Mouse (Mus musculus): Measurements from ENCODE around the gene Wfdc15a.

Gene Wfdc15a

GRCm38 (mm10) chr2:164175850-164176249, 24.1 kb downstream of the Wfdc15a start:
- DNase-seq, result no peak

- DNase-seq, result no peak
Measured at GRCm38 (mm10) chr2:164174649-164175395, 25.1 kb downstream of the Wfdc15a start.

- no peak for DNase-seq
Measured at GRCm38 (mm10) chr2:164173394-164173793, 26.5 kb downstream of the Wfdc15a start.

DNA sequence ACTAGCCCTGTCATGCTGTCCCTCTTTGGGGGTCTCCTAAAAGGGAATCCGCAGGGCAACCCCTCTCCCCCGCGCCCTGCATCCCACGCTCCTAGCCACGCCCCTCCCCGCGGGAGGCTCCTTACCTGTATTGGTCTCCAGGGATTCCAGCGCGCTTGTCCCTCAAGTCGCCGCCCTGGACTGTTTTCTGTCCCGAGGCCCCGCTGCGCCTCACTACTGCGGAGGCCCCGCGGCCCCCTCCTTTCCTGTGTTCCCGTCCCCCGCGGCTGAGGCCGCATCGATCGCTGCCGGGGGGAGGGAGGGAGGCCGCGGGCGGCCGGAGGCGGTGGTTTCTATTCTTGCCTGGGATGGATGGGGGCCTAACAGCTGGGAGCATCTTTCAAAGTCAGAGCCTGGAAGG, 29.0 kb downstream of the Wfdc15a start, which contains the start of gene Kcns1:
Kcns1 (minus strand) TSS at position 212 of the 400 bp plus-strand sequence.
- no peak for DNase-seq

DNA sequence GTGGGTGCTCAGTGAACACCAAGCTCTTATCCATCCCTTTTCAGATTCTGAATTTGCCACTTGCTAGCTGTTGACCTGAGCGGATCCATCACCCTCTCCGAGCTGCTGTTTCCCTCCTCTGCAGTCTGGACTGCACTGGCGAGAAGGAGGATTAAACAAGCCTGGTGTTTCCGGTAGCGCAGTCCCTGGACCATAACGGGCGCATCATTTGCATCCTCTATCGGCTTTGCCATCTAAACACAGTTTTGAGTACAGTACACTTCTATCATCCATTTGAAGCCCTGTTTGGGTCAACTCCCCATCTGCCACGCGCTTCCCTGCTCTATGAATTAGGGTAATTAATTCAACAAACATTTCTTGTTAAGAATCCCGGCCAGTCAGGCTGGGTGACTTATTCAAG, 29.6 kb downstream of the Wfdc15a start:
- DNase-seq, result no peak

- no peak for DNase-seq
Measured at GRCm38 (mm10) chr2:164168571-164168946, 31.4 kb downstream of the Wfdc15a start.

DNA sequence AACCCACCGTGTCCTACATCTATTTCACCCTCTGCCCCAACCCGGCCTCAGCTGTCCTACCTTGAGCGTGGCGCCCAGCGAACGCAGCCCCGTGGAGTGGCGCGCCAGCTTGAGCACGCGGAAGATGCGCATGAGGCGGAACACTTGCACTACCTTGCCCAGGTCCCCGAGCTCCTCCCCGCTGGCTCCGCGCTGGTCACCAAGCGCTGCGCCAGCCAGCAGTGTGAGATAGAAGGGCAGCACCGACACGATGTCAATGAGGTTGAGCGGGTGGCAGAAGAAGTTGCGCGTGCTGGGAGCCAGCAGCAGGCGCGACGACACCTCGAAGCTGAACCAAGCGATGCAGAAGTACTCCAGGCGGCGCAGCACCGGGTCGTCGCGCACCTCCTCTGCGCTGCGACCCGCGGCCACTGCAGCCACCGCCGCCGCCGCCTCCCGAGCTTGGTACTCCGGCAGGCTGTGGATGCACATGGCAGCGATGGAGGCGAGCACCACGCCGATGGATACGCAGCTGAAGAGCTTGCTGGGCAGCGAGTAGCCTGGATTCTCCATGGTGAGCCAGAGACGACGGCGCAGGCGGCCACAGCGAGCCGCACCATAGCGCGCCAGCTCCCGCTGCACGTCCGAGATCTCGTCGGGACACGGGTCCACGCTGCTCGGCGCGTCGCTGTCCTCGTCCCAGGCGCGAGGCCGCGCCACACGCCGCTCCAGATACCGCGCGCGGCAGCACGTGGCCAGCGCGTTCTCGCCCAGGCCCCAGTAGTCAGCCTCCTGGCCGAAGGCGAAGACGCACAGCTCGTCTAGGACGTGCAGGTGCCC, 32.0 kb downstream of the Wfdc15a start:
- DNase-seq, result no peak

DNA sequence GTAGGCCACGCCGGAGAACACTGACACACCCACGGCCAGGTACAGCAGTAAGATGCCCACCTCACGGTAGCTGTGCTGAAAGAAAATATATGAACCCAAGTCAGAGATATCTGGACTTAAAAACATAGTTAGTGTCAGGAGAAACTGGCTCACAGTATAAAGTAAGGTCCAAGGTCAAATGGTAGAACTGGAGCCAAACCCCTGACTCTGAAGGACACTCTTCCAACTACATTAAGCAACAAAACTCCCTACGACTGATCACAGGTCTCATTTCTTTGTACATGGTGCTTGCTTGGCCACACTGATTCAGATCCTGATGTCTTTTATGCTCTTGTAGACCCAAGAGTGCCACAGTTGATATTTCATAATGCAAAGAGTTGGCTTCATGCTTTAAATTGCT, 35.0 kb downstream of the Wfdc15a start:
- DNase-seq, result no peak

- no peak for DNase-seq
Measured at GRCm38 (mm10) chr2:164161515-164162055, 38.3 kb downstream of the Wfdc15a start.

DNA sequence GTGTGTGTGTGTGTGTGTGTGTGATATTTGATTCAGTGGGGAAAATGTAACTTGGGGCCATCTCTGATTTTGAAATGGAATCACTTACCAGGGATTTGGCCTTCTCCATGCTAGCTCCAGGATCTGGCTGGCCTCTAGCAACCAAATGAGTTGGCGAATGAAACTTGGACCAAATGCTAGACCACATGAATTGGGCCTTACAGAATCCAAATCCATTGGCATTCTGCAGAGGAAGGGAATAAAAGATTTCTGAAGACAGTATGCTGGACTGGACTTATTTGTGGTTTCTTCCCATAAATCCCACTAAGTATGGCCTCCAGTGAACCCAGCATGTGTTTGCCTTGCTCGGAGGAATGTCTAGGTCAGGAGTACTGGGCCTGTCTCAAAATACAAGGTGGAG, 41.1 kb downstream of the Wfdc15a start:
- no peak for DNase-seq

DNA sequence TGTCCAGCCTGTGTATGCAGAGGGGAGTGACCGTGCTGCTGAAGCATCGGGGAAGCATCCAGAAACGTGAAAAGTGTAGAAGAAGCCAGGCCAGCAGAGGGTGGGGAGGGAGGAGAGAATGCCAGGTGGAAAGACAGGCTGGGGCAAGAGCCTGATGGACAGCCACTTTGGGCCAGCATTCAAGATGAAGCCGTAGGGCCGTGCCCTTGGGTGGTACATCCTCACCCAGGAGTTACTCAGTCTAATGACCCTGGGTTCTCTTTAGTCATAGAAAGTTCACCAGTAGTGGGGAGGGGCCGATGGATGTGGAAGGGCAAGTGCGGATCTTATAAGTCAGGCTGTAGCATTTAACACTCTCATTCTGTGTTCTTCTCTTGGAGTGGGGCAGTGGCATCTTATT, 43.8 kb downstream of the Wfdc15a start:
- DNase-seq, result no peak

GRCm38 (mm10) chr2:164154007-164154406, 45.9 kb downstream of the Wfdc15a start:
- peak; percentile 39 for DNase-seq

DNA sequence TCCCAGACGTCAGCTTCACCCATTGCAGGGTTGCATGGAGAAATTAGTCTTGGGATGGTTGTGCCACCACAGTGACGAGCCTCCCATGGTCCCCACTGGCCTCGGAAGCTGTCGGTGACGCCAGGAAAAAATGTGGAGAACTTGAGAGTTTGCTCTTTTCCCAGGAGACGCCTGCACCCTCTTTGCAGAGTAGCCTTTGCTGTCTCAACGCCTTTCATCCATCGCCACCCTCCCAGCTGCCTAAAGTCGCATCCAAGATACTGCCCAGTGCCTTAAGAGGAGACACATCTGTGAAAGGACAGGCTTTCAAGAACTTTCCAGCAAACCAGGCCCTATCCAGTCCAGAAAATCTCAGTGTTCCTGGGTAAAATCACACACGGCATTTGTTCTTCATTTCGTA, 47.6 kb downstream of the Wfdc15a start:
- DNase-seq, result no peak

DNA sequence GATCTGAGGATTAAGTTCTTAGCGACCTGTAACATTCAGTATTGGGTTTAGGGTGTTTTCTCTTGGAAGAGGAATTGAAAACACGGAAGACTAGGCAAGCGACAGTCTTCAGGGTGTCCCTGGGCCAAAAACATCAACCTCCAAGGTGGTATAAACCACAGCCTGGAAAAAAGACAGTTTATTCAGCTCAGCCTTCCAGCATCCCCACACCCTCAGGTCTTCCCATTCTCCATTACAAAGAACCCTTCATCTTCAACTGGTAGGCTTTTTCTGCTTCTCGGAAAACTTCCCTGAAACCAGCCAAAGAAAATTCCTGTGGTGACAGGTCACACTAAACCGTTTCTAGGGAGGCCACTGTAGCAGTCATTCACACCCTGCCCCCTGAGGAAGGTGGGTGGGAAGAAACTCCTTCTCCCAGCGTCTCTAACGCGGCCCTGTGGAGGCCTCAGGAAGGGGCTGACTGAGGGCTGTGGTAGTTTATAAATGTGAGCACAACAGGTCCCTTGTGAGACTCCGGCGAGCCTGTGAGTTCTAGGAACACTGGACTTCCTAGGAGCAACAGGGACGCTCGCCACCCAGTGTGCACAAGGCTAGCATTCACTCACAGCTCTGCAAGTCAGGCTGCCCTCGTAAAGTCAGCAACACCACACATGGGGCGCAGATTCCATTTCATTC, 49.7 kb downstream of the Wfdc15a start:
- no peak for DNase-seq

Data from cerebellum, adult 8-10 months (tissue).